27 mouse cellular contexts compared by ENCODE assay signal in genomic region chr14:102329409-102329808, GRCm38 (mm10).
DNase-seq lines count a peak whose midpoint lies in the region; ATAC-seq and TF ChIP-seq lines count a peak whose summit lies in the region.
"Had no signal": no experiment of that assay in that cellular context is flagged by ENCODE, and none has a peak within 500 bp of the region (broad histone marks: within the 10 kb centered on the region; RNA-seq: fewer than 3 reads in every experiment).

No protein-coding gene starts in this region.

- TF ChIP-seq CTCF in gastrocnemius, adult 2 months (IDR thresholded peaks at IDR 0.05) = peak; percentile 9; the same call in 1 of the 2 replicates

- H3K4me3 ChIP-seq in gastrocnemius, adult 2 months = no peak overlapping the region
- H3K4me3 ChIP-seq: embryonic facial prominence, embryonic 12.5 days; embryonic facial prominence, embryonic 15.5 days; heart, embryonic 12.5 days; heart, embryonic 15.5 days; hindbrain, embryonic 10.5 days; hindbrain, embryonic 13.5 days; intestine, embryonic 15.5 days had no signal

- no peak for DNase-seq in gastrocnemius, adult 2 months
- DNase-seq in gastrocnemius, postnatal 36 days = no peak
- DNase-seq in 416B (ENCODE audit: low read depth) (peak; percentile 8), ES-CJ7 (ENCODE audit: low read depth, low spot score) (peak; percentile 8), R1 (ENCODE audit: low read depth, low spot score) (peak; percentile 10)
- no peak for DNase-seq in B cell, adult 2 months
- DNase-seq in left cerebral cortex, postnatal 4 days = no peak
- DNase-seq: adrenal gland, postnatal 10 days; adrenal gland, postnatal 36 days; cerebellum, adult 2 months; cerebellum, adult 9-11 months; cerebellum, postnatal 25 days; forebrain, postnatal 0 days; gastrocnemius, postnatal 25 days; heart, postnatal 10 days; heart, postnatal 36 days; kidney, adult 2 months had no signal

- H3K27ac ChIP-seq in gastrocnemius, adult 2 months = no peak overlapping the region
- H3K27ac ChIP-seq: embryonic facial prominence, embryonic 12.5 days; embryonic facial prominence, embryonic 15.5 days; heart, embryonic 15.5 days; hindbrain, embryonic 10.5 days; hindbrain, embryonic 13.5 days; intestine, embryonic 15.5 days had no signal

- intact Hi-C loops in gastrocnemius, adult 2 months (cut with DNase I) = no loop called here
- intact Hi-C loops in gastrocnemius, postnatal 36 days (cut with DNase I) = no loop called here
- intact Hi-C loops in left cerebral cortex, postnatal 4 days (cut with DNase I) = no loop called here

- no peak for ATAC-seq in activated CD4-positive, CD25-positive, alpha-beta regulatory T cell, adult 4 months
- ATAC-seq: forebrain, embryonic 14.5 days; forebrain, postnatal 0 days; hindbrain, embryonic 16.5 days; intestine, embryonic 15.5 days had no signal

Comparison
In these comparisons a context has a peak if more than half of its experiments do, and no peak if none do; other contexts are left out.
1. DNase-seq: peak in 416B (single experiment), ES-CJ7 (single experiment) and R1 (single experiment); none in gastrocnemius, adult 2 months (single experiment), gastrocnemius, postnatal 36 days (0 of 2), B cell, adult 2 months (0 of 2) and left cerebral cortex, postnatal 4 days (single experiment).